Mouse (Mus musculus): ENCODE results near the gene Tpst2. TPM values are rescaled to one million over a fixed set of nuclear protein-coding genes. Genes with fewer than 3 reads are reported as not detected.

The Tpst2 gene
- polyA plus RNA-seq, 1 experiment, result 42.1 TPM

GRCm38 (mm10) chr5:112266011-112266777 lies 10.3 kb upstream of the Tpst2 start:
- Histone ChIP-seq H3K27ac (ENCODE audit: insufficient read depth, low read depth, low read length) (peak overlapping the region; percentile 98), H3K4me3 (ENCODE audit: insufficient read depth, low read length) (peak overlapping the region; percentile 49), H3K4me1 (ENCODE audit: control insufficient read depth, insufficient read depth, low read length) (peaks cover 33% of the 10 kb centered on the region)
- TF ChIP-seq CTCF (IDR thresholded peaks at IDR 0.05; ENCODE audit: low read depth, low read length) (no peak), POLR2A (IDR thresholded peaks at IDR 0.05; ENCODE audit: borderline replicate concordance, low read depth, low read length) (no peak)

GRCm38 (mm10) chr5:112270764-112271541 lies 5.5 kb upstream of the Tpst2 start:
- Histone ChIP-seq H3K4me1 (ENCODE audit: control insufficient read depth, insufficient read depth, low read length) (peaks cover 31% of the 10 kb centered on the region), H3K4me3 (ENCODE audit: insufficient read depth, low read length) (no peak overlapping the region), H3K27ac (ENCODE audit: insufficient read depth, low read depth, low read length) (no peak overlapping the region)
- TF ChIP-seq POLR2A (IDR thresholded peaks at IDR 0.05; ENCODE audit: borderline replicate concordance, low read depth, low read length) (no peak), CTCF (IDR thresholded peaks at IDR 0.05; ENCODE audit: low read depth, low read length) (no peak)

DNA sequence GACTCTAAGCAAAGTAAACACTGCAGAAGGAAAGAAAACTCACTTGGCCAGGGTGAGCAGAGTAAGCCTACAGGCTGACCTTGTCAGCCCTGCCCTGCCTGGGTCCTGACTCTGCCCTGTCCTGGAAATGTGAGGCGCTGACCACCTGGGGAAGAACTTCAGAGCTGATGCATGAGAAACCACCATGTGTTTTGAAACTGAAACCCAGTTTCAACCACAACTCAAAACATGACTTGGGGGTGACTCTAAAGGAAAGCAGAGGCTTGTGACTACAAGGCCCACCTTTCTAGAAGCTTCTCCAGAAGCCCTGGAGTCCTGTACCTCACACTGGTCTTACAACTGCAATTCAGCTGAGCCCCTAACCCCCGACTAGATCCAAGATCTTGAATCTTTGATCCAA lies 3.6 kb upstream of the Tpst2 start:
- TF ChIP-seq POLR2A (IDR thresholded peaks at IDR 0.05; ENCODE audit: borderline replicate concordance, low read depth, low read length) (no peak), CTCF (IDR thresholded peaks at IDR 0.05; ENCODE audit: low read depth, low read length) (no peak)
- H3K4me3 ChIP-seq (ENCODE audit: insufficient read depth, low read length), result no peak overlapping the region
- H3K27ac ChIP-seq (ENCODE audit: insufficient read depth, low read depth, low read length), result no peak overlapping the region
- peaks cover 21% of the 10 kb centered on the region for H3K4me1 ChIP-seq (ENCODE audit: control insufficient read depth, insufficient read depth, low read length)

- no peak overlapping the region for H3K4me3 ChIP-seq (ENCODE audit: insufficient read depth, low read length)
- peaks cover 30% of the 10 kb centered on the region for H3K4me1 ChIP-seq (ENCODE audit: control insufficient read depth, insufficient read depth, low read length)
- no peak for TF ChIP-seq CTCF (IDR thresholded peaks at IDR 0.05; ENCODE audit: low read depth, low read length)
- TF ChIP-seq POLR2A (IDR thresholded peaks at IDR 0.05; ENCODE audit: borderline replicate concordance, low read depth, low read length), result no peak
- H3K27ac ChIP-seq (ENCODE audit: insufficient read depth, low read depth, low read length), result no peak overlapping the region
Measured at GRCm38 (mm10) chr5:112273746-112274463, 2.6 kb upstream of the Tpst2 start.

- no peak overlapping the region; the same call in 1 of the 2 replicates for H3K4me3 ChIP-seq (ENCODE audit: insufficient read depth, low read length)
- no peak overlapping the region for H3K27ac ChIP-seq (ENCODE audit: insufficient read depth, low read depth, low read length)
- H3K4me1 ChIP-seq (ENCODE audit: control insufficient read depth, insufficient read depth, low read length), result peaks cover 40% of the 10 kb centered on the region
- TF ChIP-seq CTCF (IDR thresholded peaks at IDR 0.05; ENCODE audit: low read depth, low read length) (no peak), POLR2A (IDR thresholded peaks at IDR 0.05; ENCODE audit: borderline replicate concordance, low read depth, low read length) (no peak)
Measured at GRCm38 (mm10) chr5:112275021-112275804, 1.3 kb upstream of the Tpst2 start.

GRCm38 (mm10) chr5:112276907-112277348 lies 437 bp downstream of the Tpst2 start:
- H3K27ac ChIP-seq (ENCODE audit: insufficient read depth, low read depth, low read length), result peak overlapping the region; percentile 86
- H3K4me3 ChIP-seq (ENCODE audit: insufficient read depth, low read length), result peak overlapping the region; percentile 92
- TF ChIP-seq CTCF (IDR thresholded peaks at IDR 0.05; ENCODE audit: low read depth, low read length), result no peak
- peaks cover 55% of the 10 kb centered on the region for H3K4me1 ChIP-seq (ENCODE audit: control insufficient read depth, insufficient read depth, low read length)

GRCm38 (mm10) chr5:112277906-112278470 lies 1.5 kb downstream of the Tpst2 start:
- TF ChIP-seq POLR2A (IDR thresholded peaks at IDR 0.05; ENCODE audit: borderline replicate concordance, low read depth, low read length), result no peak
- TF ChIP-seq CTCF (IDR thresholded peaks at IDR 0.05; ENCODE audit: low read depth, low read length), result no peak
- no peak overlapping the region; the same call in 1 of the 2 replicates for H3K27ac ChIP-seq (ENCODE audit: insufficient read depth, low read depth, low read length)
- H3K4me3 ChIP-seq (ENCODE audit: insufficient read depth, low read length), result peak overlapping the region; percentile 92
- peaks cover 60% of the 10 kb centered on the region for H3K4me1 ChIP-seq (ENCODE audit: control insufficient read depth, insufficient read depth, low read length)

DNA sequence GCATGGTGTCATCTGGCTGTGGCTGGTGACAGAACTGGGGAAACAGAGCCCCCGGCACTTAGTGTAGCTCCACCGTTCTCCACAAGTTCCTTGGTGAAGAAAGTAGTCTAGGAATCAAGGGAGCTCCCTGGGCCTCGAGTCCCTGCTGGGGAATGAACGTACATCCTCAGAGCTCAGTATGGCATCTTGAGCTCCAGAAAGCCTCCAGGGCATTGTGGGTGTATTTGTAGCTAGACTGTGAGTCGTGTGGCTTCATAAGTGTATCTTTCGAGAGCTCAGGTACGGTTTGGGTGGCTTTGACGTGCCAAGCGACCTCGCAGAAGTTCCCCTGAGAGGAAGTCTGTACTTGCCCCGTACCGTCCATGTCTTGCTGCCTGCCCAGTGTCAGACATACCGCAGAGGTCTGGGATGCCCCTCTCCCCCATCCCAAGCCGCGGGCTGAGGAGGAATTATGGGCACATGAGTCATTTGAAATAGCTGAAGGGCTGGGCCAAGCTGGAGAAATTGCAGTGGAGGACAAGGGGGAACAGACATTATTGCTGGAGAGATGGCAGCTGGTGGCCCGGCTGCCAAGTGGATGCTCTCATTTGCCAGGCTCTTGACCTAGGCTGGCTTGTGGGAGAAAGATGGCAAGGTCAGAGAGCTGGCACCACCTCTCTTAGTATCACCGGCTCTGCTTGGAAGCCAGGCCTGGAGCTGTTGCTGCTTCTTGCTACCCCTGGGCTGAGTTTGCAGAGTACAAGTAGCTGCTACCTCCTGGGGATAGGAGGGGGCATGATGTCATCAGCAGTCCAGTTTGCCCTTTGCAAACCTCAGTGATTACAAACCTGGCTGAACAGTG lies 2.9 kb downstream of the Tpst2 start:
- TF ChIP-seq CTCF (IDR thresholded peaks at IDR 0.05; ENCODE audit: low read depth, low read length) (no peak), POLR2A (IDR thresholded peaks at IDR 0.05; ENCODE audit: borderline replicate concordance, low read depth, low read length) (no peak)
- Histone ChIP-seq H3K4me1 (ENCODE audit: control insufficient read depth, insufficient read depth, low read length) (peaks cover 67% of the 10 kb centered on the region), H3K4me3 (ENCODE audit: insufficient read depth, low read length) (peak overlapping the region; percentile 40), H3K27ac (ENCODE audit: insufficient read depth, low read depth, low read length) (peak overlapping the region; percentile 86)

Measured in bone marrow macrophage, adult 2 months (primary cell).